Mouse (Mus musculus) left cerebral cortex, adult 2 months (tissue): ENCODE measurements at regions not wholly inside any gene's neighbourhood (a gene's known extent, or its start where the extent isn't known, plus 50 kb on each side); places are given as distances from the start of the nearest gene placed in this dataset.
"Not testable (repeated sequence)": the region's sequence is repeated elsewhere in the genome, so short reads cannot be mapped to it uniquely, and the experiment has no call there.

Experiments
- DNase-seq, 2 experiments: peaks; one replicate each; pipeline ENCODE4 v3.0.0; 2021 to 2022; ENCODE audit warnings: low spot score in 2 of 2, mixed read lengths in 1 of 2; ENCODE audit errors: extremely low spot score in 1 of 2
- H3K27ac ChIP-seq: fragments of 200-600 bp; 2 replicates; pipeline ENCODE4 v1.8.1; 2022
- H3K4me3 ChIP-seq: fragments of 200-600 bp; 2 replicates; pipeline ENCODE4 v1.8.1; 2022
- CTCF ChIP-seq: fragments of 200-600 bp; IDR thresholded peaks from 2 replicates; pipeline ENCODE4 v1.8.1; 2022; ENCODE audit warnings: antibody characterized with exemption, mild to moderate bottlenecking, moderate library complexity
- intact Hi-C: fragments of 180-260 bp; cut with DNase I; formaldehyde crosslinking; loops from one replicate; pipeline ENCODE4 v1.15.1; 2025

DNA sequence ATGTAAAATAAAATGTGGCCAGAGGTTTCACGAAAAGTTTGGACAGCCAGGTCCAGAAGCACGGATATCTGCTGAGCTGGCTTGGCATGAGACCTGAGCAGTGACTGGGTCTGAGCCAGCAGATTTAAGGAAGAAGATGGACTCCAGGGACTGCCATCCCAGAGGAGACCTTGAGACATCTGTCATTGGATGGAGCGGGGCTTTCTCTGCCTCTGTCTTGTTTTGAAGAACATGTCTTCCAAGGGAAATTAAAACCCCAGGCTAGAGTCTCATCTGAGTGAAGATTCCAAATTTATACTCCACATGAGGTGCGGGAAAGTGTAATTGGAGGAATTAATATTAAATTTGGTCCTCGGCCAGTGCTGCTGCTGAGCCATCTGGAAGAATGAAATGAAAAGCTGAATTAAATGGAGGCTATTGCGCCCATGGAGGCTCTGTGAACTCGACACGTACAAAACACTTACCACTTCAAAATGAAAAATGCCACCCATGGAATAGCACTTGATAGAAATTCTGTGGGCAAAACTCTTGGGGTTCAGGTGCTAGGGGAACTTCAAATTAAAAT, 129.8 kb upstream of the Adcy2 start:
- DNase-seq = no peak
- no peak for TF ChIP-seq CTCF
- no peak overlapping the region for H3K4me3 ChIP-seq
- H3K27ac ChIP-seq = no peak overlapping the region
- intact Hi-C loops = no loop called here

DNA sequence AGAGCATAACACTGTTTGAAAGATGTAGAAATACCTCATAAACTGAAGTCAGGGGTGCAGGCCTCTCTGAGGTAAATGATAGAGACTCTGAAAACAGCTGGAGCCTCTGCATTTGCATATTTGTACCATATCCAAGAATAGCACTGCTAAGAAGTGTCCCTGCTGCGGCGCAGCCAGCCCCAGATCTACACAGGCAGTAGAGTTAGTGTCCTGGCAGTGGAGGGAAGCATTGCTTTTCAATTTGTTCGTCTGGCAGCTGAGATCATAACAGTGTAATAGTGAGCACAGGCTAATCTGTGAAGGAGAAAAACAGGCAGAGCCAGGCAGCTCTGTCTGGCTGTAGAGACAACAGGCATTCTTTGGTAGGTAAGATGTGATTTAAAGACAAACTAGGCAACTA, 128.2 kb upstream of the Adcy2 start:
- Histone ChIP-seq H3K4me3 (no peak overlapping the region), H3K27ac (no peak overlapping the region)
- intact Hi-C loops = no loop called here
- TF ChIP-seq CTCF = no peak
- DNase-seq = no peak

DNA sequence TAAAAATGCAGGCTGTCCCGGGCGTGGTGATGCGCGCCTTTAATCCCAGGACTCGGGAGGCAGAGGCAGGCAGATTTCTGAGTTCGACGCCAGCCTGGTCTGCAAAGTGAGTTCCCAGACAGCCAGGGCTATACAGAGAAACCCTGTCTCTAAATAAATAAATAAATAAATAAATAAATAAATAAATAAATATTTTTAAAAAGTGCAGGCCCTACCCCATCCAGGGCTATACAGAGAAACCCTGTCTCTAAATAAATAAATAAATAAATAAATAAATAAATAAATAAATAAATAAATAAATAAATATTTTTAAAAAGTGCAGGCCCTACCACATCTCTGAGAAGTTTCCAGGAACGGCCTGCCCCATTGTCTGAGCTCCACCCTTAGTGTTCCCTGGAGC, 119.4 kb upstream of the Adcy2 start:
- H3K4me3 ChIP-seq, intact Hi-C loops, DNase-seq, H3K27ac ChIP-seq: not testable (repeated sequence)

DNA sequence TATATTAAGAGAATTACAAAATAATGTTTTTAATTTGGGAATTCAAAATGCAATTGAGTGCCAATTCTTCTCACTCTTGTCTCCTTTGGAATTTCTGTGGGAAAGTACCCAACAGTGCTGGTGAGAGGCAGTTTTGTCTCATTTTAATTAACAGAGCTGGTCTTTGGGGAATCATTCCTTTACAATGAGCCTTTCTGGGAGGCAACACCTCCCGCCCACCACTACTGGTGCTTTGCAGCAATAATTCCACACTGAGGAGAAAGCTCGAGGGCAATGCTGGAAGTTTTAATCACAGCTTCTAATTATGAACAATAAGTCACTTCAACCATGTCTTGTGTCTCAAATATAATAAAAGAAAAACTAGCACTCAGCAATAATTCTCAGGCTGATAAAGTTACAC, 109.8 kb upstream of the Adcy2 start:
- peak in 1 of 2 experiments; percentile 40 for DNase-seq

DNA sequence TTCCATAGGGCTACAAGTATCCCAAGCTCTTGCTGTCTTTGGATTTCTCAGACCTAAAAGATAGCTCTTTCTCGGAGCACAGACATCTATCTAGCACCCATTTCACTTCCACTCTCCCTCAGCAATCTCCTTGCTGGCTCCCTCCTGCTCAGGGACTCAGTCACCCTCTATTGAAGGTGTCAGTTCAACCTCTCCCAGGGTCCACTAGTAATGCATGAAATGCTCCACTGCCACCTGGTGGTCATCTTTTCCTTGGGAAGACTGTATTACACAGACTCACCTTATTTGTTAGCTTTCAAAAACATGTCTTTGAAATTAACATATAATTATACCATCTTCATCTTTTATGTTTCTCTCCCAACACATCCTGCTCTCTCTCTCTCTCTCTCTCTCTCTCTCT, 87.3 kb upstream of the Adcy2 start:
- peak; percentile 70 for TF ChIP-seq CTCF
- Histone ChIP-seq H3K4me3 (no peak overlapping the region), H3K27ac (no peak overlapping the region)
- intact Hi-C loops = loop anchor here (10.0 kb wide), 1 partner anchor 482 kb away; no protein-coding TSS in a partner anchor
- DNase-seq = peak; percentile 53 to 69

More for the DNA sequence above, 109.8 kb upstream of the Adcy2 start:
- H3K4me3 ChIP-seq = no peak overlapping the region
- intact Hi-C loops = loop anchor here (10.0 kb wide), 1 partner anchor 346 kb away; no protein-coding TSS in a partner anchor
- TF ChIP-seq CTCF = no peak
- no peak overlapping the region for H3K27ac ChIP-seq

DNA sequence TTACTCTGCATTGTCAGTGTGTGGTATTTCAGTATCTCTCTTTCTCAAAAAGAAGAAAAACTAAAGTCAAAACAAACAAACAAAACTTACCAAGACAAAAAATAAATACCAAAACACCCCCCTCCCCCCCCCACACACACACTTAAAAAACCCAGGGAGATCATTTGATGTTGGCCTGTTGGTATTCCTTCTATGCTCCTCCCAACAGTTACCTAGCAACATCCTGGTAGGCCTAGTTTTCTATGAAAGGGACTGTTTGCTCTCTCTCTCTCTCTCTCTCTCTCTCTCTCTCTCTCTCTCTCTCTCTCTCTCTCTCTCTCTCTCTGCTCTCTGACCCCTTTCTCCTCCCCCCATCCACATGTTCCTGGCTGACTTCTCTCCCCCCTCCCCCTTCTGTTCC, 71.0 kb upstream of the Adcy2 start:
- no peak for DNase-seq
- no peak for TF ChIP-seq CTCF
- Histone ChIP-seq H3K27ac (no peak overlapping the region), H3K4me3 (no peak overlapping the region)
- intact Hi-C loops = loop anchor here (10.0 kb wide), 2 partner anchors 66 to 446 kb away; no protein-coding TSS in a partner anchor

DNA sequence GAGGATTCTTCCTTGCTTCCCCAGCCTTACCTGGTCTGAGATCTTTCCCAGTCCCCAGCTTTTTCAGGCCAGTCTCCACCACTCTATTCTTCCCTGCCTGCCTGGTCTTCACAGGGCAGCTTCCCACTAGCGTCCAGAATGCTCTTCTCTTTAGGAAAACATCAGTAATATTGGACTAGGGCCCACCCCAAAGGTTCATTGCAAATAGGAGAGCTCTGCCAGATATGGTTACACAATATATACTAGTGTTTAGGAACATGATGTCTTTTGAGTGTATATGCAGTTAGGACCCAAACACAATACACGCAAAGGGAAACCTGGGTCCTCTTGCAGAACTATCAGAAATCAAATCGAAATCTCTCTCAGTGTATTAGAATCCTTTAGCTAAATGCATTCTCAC, 70.5 kb upstream of the Adcy2 start:
- no peak for TF ChIP-seq CTCF
- H3K4me3 ChIP-seq = no peak overlapping the region
- intact Hi-C loops = loop anchor here (10.0 kb wide), 2 partner anchors 65 to 445 kb away; no protein-coding TSS in a partner anchor
- no peak overlapping the region; the same call in 1 of the 2 replicates for H3K27ac ChIP-seq
- no peak for DNase-seq

DNA sequence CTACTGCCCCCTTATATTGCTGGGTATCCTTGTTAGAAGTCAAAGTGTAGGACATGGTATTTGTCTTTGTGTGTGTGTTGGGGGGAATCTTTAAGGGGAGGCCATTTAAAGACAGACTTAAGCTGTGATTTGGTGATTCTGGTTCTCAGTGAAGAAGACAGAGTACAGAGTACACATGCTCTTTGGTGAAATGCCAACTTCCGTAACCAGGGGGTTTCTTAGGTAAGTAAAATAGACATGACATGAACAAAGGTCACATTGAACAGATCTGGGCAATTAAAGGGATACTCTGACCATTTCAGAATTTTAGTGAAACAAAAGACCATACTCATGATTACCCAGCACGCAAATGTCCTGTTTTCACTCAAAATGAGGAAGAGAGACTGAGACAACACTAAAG, 67.3 kb upstream of the Adcy2 start:
- no peak for TF ChIP-seq CTCF
- Histone ChIP-seq H3K4me3 (no peak overlapping the region), H3K27ac (no peak overlapping the region)
- intact Hi-C loops = no loop called here
- no peak for DNase-seq

DNA sequence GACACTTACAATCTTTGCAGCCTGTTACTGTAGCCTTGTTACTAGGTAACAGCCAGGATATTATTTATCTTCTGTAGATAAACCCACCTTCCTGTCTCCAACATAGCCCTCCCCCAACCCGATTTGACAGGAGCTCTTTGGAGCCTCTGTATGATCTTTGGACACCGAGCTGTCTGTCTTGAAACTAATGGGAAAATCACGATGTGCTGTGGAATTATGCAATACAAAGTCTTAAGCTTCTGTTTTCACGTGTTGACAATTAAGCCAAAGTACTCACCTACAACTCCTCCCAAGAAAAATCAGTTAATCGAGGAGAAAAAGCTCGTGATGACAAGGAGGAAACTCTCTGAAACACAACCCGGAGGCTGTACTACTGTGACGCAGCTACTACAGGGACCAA, 65.9 kb upstream of the Adcy2 start:
- no peak for TF ChIP-seq CTCF
- Histone ChIP-seq H3K4me3 (no peak overlapping the region), H3K27ac (no peak overlapping the region)
- intact Hi-C loops = no loop called here
- no peak for DNase-seq

DNA sequence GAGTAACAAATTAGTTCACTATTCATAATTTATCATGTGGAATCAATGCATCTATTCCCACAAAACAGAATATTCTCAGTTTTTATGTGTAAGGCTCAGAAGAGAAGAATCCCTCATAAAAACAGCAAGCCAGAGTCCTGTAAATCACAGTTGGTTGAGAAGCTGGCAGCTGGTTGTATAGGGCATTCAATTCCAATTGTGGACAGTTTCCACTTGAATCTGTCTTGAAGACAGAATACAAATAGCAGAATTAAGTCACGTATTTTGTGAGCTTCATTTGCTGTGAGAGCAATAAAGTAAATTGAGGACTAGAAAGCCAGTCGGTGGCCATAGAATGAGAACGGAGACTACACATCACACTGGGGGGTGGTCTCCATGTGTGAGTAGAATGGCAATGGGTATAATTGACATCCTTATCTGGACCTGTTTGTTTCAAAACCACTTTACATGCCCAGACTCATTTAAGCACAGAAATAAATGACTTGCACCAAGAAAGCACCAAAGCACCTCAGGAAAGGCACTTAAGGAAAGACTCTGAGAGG, 63.4 kb upstream of the Adcy2 start:
- Histone ChIP-seq H3K4me3 (no peak overlapping the region), H3K27ac (no peak overlapping the region)
- no peak for TF ChIP-seq CTCF
- intact Hi-C loops = no loop called here
- DNase-seq = no peak

DNA sequence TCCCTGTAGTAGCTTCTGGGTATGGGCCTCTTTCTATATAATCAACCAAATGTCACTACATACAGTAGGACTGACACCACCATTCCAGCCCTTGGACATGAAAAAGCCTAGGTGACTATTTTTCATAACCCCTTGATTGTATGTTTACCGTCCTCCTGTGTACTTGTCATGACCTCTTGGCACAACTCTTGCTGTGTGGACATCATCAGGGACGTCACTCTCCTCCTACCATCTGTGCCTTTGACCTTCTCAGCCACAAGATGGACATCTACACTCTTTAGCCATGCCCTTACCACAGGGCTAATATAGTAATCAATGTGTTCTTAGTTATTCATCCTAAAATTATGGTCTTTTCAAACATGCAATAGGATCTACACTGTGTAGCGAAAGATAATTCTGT, 62.1 kb upstream of the Adcy2 start:
- no peak for DNase-seq
- H3K27ac ChIP-seq = no peak overlapping the region
- intact Hi-C loops = no loop called here
- H3K4me3 ChIP-seq = no peak overlapping the region
- no peak for TF ChIP-seq CTCF
